Mouse (Mus musculus) kidney, adult 2 months (tissue): ENCODE data around the gene Celf2. TPM values are rescaled to one million over a fixed set of nuclear protein-coding genes. Genes with fewer than 3 reads are reported as not detected.

Experiments
- DNase-seq: peaks from one replicate; pipeline ENCODE4 v3.0.0; 2021
- H3K27ac ChIP-seq: fragments of 200-500 bp; 2 replicates; pipeline ENCODE4 v1.5.1; 2012; ENCODE audit warnings: low read depth, low read length, control low read depth, inconsistent platforms; ENCODE audit not compliant: insufficient read depth
- H3K27me3 ChIP-seq: fragments of 200-500 bp; replicated peaks from 2 replicates; pipeline ENCODE4 v1.6.1; 2012; ENCODE audit warnings: mild to moderate bottlenecking, moderate library complexity, low read length, inconsistent platforms; ENCODE audit not compliant: control insufficient read depth, insufficient read depth
- H3K36me3 ChIP-seq: fragments of 200-500 bp; 2 replicates; pipeline ENCODE4 v1.6.1; 2012; ENCODE audit warnings: mild to moderate bottlenecking, moderate library complexity, low read length, inconsistent platforms; ENCODE audit not compliant: control insufficient read depth, insufficient read depth
- H3K4me1 ChIP-seq: fragments of 200-500 bp; 2 replicates; pipeline ENCODE4 v1.6.1; 2011; ENCODE audit warnings: low read length; ENCODE audit not compliant: control insufficient read depth, insufficient read depth
- H3K4me3 ChIP-seq: fragments of 200-500 bp; 2 replicates; pipeline ENCODE4 v1.5.1; 2011; ENCODE audit warnings: mild to moderate bottlenecking, low read depth, low read length, control low read depth; ENCODE audit not compliant: insufficient read depth
- CTCF ChIP-seq: fragments of 200-500 bp; conservative IDR thresholded peaks from 2 replicates; pipeline ENCODE4 v1.5.1; 2011; ENCODE audit warnings: low read depth, mild to moderate bottlenecking, control low read depth, low read length, moderate library complexity, mixed read lengths; ENCODE audit not compliant: insufficient read depth, insufficient read length
- POLR2A ChIP-seq: fragments of 200-500 bp; IDR thresholded peaks from one replicate; pipeline ENCODE4 v1.6.1; 2011; ENCODE audit warnings: low read depth, low read length, control low read depth
- WGBS: fragments of 180-500 bp; shearing (Covaris S2); methylation state at CpG from one replicate; pipeline ENCODE4 v1.1.7; 2018; 5-methylcytosine and 5-hydroxymethylcytosine counted together
- polyA plus RNA-seq: library from polyadenylated mRNA; depleted of rRNA; stranded (reverse); fragments of >200 nt; gene quantifications from 2 replicates; pipeline ENCODE4 v1.2.3, GENCODE M21; 2012

Celf2 gene
- polyA plus RNA-seq, 1 experiment, result 11.5 TPM

DNA sequence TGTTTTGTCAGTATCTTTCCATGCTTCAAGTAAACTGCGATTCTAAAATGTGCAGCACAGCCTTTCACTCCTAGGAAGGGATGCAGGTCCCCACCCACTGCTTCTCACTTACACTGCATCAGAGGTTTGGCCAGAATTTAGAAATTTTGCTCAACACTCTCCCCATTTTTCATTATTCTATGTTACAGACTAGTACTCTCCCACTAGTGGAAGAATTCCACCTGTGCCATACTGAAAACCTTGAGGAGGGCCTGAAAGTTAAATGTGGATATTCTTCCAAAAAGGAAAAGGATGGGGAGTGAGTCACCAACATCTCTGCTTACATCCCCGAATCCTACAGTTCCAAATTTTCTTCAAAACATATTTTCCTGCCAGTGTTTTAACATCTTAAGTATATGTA, 276.0 kb downstream of the Celf2 start:
- 90% methylated on average over 2 of the region's 2 CpGs for WGBS
- TF ChIP-seq POLR2A (no peak), CTCF (no peak)
- no peaks in the 10 kb centered on the region for H3K27me3 ChIP-seq
- no peaks in the 10 kb centered on the region for H3K36me3 ChIP-seq
- no peak overlapping the region for H3K4me3 ChIP-seq
- DNase-seq, result no peak
- H3K27ac ChIP-seq, result no peak overlapping the region
- no peaks in the 10 kb centered on the region for H3K4me1 ChIP-seq

GRCm38 (mm10) chr2:7226785-7227184, 282.6 kb downstream of the Celf2 start:
- WGBS, result 78% methylated on average over 7 of the region's 7 CpGs
- TF ChIP-seq POLR2A (no peak), CTCF (no peak)
- Histone ChIP-seq H3K4me3 (no peak overlapping the region), H3K27me3 (no peaks in the 10 kb centered on the region), H3K36me3 (no peaks in the 10 kb centered on the region), H3K27ac (no peak overlapping the region), H3K4me1 (no peaks in the 10 kb centered on the region)
- DNase-seq, result no peak

DNA sequence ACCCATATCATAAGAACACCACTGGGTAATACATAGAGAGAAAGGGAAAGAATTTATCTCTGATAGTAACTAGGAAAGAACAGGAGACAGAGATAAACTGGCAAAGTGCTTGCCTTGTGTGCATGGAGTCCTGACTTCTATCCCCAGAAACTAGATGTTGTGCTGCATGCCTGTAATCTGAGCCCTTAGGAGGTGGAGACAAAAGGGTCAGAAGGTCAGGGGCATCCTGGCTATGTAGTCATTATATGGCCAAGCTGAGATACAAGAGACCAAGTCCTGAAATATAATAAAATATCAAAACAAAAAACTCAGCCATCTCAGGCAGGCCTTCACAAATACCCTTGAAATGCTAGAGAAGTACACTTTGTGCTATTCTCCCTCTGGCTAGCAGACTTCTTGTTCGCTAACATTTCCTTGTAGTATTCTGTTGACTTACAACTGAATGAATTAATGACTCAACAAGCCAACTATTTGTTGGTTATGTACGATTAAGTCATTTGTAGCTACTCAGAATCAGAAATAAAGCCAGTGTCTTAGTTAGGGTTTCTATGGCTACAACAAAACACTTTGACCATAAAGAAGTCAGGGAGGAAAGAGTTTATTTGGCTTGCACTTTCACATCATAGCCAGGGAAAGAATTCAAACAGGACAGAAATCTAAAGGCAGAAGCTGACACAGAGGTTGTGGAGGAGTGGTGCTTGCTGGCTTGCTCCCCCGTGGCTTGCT, 284.9 kb downstream of the Celf2 start:
- WGBS, result 57% methylated on average over 3 of the region's 3 CpGs
- TF ChIP-seq POLR2A (no peak), CTCF (no peak)
- Histone ChIP-seq H3K4me3 (no peak overlapping the region), H3K36me3 (no peaks in the 10 kb centered on the region), H3K27ac (no peak overlapping the region), H3K4me1 (no peaks in the 10 kb centered on the region), H3K27me3 (no peaks in the 10 kb centered on the region)
- no peak for DNase-seq

DNA sequence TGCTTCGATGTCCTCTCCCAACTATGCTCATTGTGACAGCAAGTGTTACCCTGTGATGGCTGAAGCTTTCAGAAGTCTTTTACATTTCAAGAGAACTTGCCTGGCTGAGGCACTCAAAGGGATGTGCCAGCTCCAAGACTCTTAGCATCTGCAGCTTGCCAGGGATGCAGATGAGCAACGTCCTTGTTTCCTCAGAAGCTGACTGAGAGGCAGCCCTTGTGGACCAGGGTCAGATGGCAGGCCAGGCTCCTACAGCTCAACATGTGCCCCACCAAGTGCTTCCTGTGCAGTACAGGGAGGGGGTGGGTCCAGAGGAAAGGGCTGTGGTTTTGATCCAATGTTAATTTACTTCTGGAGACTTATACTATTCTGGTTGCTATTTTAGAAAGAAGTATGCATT, 285.8 kb downstream of the Celf2 start:
- WGBS, result 42% methylated on average over 2 of the region's 2 CpGs
- no peaks in the 10 kb centered on the region for H3K27me3 ChIP-seq
- TF ChIP-seq POLR2A (no peak), CTCF (no peak)
- no peak overlapping the region for H3K27ac ChIP-seq
- no peak overlapping the region for H3K4me3 ChIP-seq
- H3K4me1 ChIP-seq, result no peaks in the 10 kb centered on the region
- no peak for DNase-seq
- no peaks in the 10 kb centered on the region for H3K36me3 ChIP-seq

GRCm38 (mm10) chr2:7222886-7223285, 286.5 kb downstream of the Celf2 start:
- no peak for DNase-seq
- no peaks in the 10 kb centered on the region for H3K36me3 ChIP-seq
- H3K4me1 ChIP-seq, result no peaks in the 10 kb centered on the region
- no peak overlapping the region for H3K27ac ChIP-seq
- 74% methylated on average over 6 of the region's 6 CpGs for WGBS
- H3K27me3 ChIP-seq, result no peaks in the 10 kb centered on the region
- TF ChIP-seq CTCF (no peak), POLR2A (no peak)
- H3K4me3 ChIP-seq, result no peak overlapping the region

DNA sequence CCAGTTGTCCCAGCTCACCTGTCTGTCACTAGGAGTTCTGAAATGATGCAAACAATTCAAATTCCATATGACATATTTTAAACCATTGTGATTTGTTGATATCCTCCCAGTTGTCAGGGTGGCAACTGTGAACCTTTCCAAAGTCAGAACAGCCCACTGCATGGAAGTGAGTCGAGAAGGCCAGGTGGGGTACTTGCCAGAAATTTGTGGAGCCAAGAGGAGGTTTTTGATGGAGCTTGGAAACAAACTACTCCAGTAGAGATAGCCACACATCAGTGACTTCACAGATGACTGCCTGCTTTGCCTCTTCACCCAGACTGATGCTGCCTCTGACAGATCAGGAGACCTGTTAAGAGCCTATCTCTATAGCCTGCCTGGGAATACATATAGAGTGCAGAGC, 287.5 kb downstream of the Celf2 start:
- no peak for TF ChIP-seq CTCF
- no peak for TF ChIP-seq POLR2A
- 82% methylated on average over 1 of the region's 1 CpGs for WGBS
- Histone ChIP-seq H3K36me3 (no peaks in the 10 kb centered on the region), H3K27me3 (no peaks in the 10 kb centered on the region), H3K27ac (no peak overlapping the region), H3K4me1 (no peaks in the 10 kb centered on the region), H3K4me3 (no peak overlapping the region)
- DNase-seq, result no peak

- Histone ChIP-seq H3K4me3 (no peak overlapping the region), H3K27ac (no peak overlapping the region), H3K27me3 (no peaks in the 10 kb centered on the region), H3K4me1 (no peaks in the 10 kb centered on the region), H3K36me3 (no peaks in the 10 kb centered on the region)
- DNase-seq, result no peak
- WGBS, result 91% methylated on average over 2 of the region's 2 CpGs
- TF ChIP-seq CTCF (no peak), POLR2A (no peak)
These were observed 291.3 kb downstream of the Celf2 start for GRCm38 (mm10) chr2:7218101-7218500.
